Mouse (Mus musculus) megakaryocyte, embryonic 14.5 days (primary cell): Measurements from ENCODE around the gene Khsrp.

Experiments used
- FLI1 ChIP-seq: IDR thresholded peaks from 2 replicates; pipeline ENCODE4 v1.6.1; 2012; ENCODE audit warnings: low read length, inconsistent platforms, mixed read lengths
- GATA1 ChIP-seq: IDR thresholded peaks from 3 replicates; pipeline ENCODE4 v1.6.1; 2012; ENCODE audit warnings: mixed read lengths, low read length, inconsistent platforms, borderline replicate concordance

- TF ChIP-seq GATA1 (no peak), FLI1 (0 out of 2 replicates have a peak, but pooled peaks have one; percentile 27)
Observed at GRCm38 (mm10) chr17:56990115-56990746, 41.1 kb downstream of the Khsrp start, which contains the start of gene Clpp.
